Mouse (Mus musculus): Measurements from ENCODE around the gene Ggnbp2. TPM values are rescaled to one million over a fixed set of nuclear protein-coding genes. Genes with fewer than 3 reads are reported as not detected.

Ggnbp2 gene
- polyA plus RNA-seq, 1 experiment from 2014 or later = 71.9 TPM

GRCm38 (mm10) chr11:84804373-84804772 lies 66.2 kb downstream of the Ggnbp2 start:
- Histone ChIP-seq H3K27me3 (ENCODE audit: control insufficient read depth, insufficient read depth, low read length) (no peaks in the 10 kb centered on the region), H3K9me3 (ENCODE audit: control insufficient read depth, low read length) (no peaks in the 10 kb centered on the region), H3K27ac (replicated peaks; ENCODE audit: low read depth, low read length) (no peak overlapping the region), H3K4me1 (ENCODE audit: control insufficient read depth, insufficient read depth, low read length) (no peaks in the 10 kb centered on the region), H3K4me3 (replicated peaks; ENCODE audit: low read depth, low read length) (no peak overlapping the region), H3K4me2 (ENCODE audit: low read length) (no peak overlapping the region), H3K36me3 (ENCODE audit: control insufficient read depth, insufficient read depth, low read length) (no peaks in the 10 kb centered on the region), H3K9ac (replicated peaks; ENCODE audit: low read length) (no peak overlapping the region)
- WGBS = 96% methylated on average over 4 of the region's 4 CpGs
- ATAC-seq (ENCODE audit: low FRiP score, low TSS enrichment) (no peak), DNase-seq (no peak)

- Histone ChIP-seq H3K27me3 (ENCODE audit: control insufficient read depth, insufficient read depth, low read length) (no peaks in the 10 kb centered on the region), H3K36me3 (ENCODE audit: control insufficient read depth, insufficient read depth, low read length) (no peaks in the 10 kb centered on the region), H3K4me1 (ENCODE audit: control insufficient read depth, insufficient read depth, low read length) (peaks cover 17% of the 10 kb centered on the region; the same call in 1 of the 2 replicates), H3K9me3 (ENCODE audit: control insufficient read depth, low read length) (no peaks in the 10 kb centered on the region), H3K9ac (replicated peaks; ENCODE audit: low read length) (no peak overlapping the region), H3K27ac (replicated peaks; ENCODE audit: low read depth, low read length) (no peak overlapping the region), H3K4me2 (ENCODE audit: low read length) (no peak overlapping the region), H3K4me3 (replicated peaks; ENCODE audit: low read depth, low read length) (no peak overlapping the region)
- 19% methylated on average over 21 of the region's 21 CpGs for WGBS
- ATAC-seq (ENCODE audit: low FRiP score, low TSS enrichment) (peak; percentile 31; the same call in 1 of the 2 replicates), DNase-seq (peak; percentile 94)
Observed at GRCm38 (mm10) chr11:84797627-84798353, 72.8 kb downstream of the Ggnbp2 start.

- ATAC-seq (ENCODE audit: low FRiP score, low TSS enrichment) (no peak), DNase-seq (peak; percentile 60)
- H3K27ac ChIP-seq (replicated peaks; ENCODE audit: low read depth, low read length) = no peak overlapping the region
- H3K9me3 ChIP-seq (ENCODE audit: control insufficient read depth, low read length) = no peaks in the 10 kb centered on the region
- H3K4me3 ChIP-seq (replicated peaks; ENCODE audit: low read depth, low read length) = no peak overlapping the region
- 25% methylated on average over 10 of the region's 10 CpGs for WGBS
- H3K27me3 ChIP-seq (ENCODE audit: control insufficient read depth, insufficient read depth, low read length) = no peaks in the 10 kb centered on the region
- peaks cover 17% of the 10 kb centered on the region; the same call in 1 of the 2 replicates for H3K4me1 ChIP-seq (ENCODE audit: control insufficient read depth, insufficient read depth, low read length)
- H3K9ac ChIP-seq (replicated peaks; ENCODE audit: low read length) = no peak overlapping the region
- H3K4me2 ChIP-seq (ENCODE audit: low read length) = no peak overlapping the region
- no peaks in the 10 kb centered on the region for H3K36me3 ChIP-seq (ENCODE audit: control insufficient read depth, insufficient read depth, low read length)
Observed at GRCm38 (mm10) chr11:84797026-84797425, 73.6 kb downstream of the Ggnbp2 start.

- DNase-seq (peak; percentile 94), ATAC-seq (ENCODE audit: low FRiP score, low TSS enrichment) (peak; percentile 85; the same call in 1 of the 2 replicates)
- H3K4me3 ChIP-seq (replicated peaks; ENCODE audit: low read depth, low read length) = peak overlapping the region; percentile 13; the same call in 1 of the 2 replicates
- H3K9ac ChIP-seq (replicated peaks; ENCODE audit: low read length) = peak overlapping the region; percentile 38; the same call in 1 of the 2 replicates
- no peaks in the 10 kb centered on the region for H3K36me3 ChIP-seq (ENCODE audit: control insufficient read depth, insufficient read depth, low read length)
- peak overlapping the region; percentile 47 for H3K4me2 ChIP-seq (ENCODE audit: low read length)
- H3K4me1 ChIP-seq (ENCODE audit: control insufficient read depth, insufficient read depth, low read length) = peaks cover 17% of the 10 kb centered on the region; the same call in 1 of the 2 replicates
- no peaks in the 10 kb centered on the region for H3K27me3 ChIP-seq (ENCODE audit: control insufficient read depth, insufficient read depth, low read length)
- H3K9me3 ChIP-seq (ENCODE audit: control insufficient read depth, low read length) = no peaks in the 10 kb centered on the region
- 7% methylated on average over 17 of the region's 17 CpGs for WGBS
- H3K27ac ChIP-seq (replicated peaks; ENCODE audit: low read depth, low read length) = peak overlapping the region; percentile 57
Observed at GRCm38 (mm10) chr11:84794496-84795113, 76.0 kb downstream of the Ggnbp2 start.

- ATAC-seq (ENCODE audit: low FRiP score, low TSS enrichment) = no peak
- Histone ChIP-seq H3K27ac (replicated peaks; ENCODE audit: low read depth, low read length) (no peak overlapping the region), H3K27me3 (ENCODE audit: control insufficient read depth, insufficient read depth, low read length) (no peaks in the 10 kb centered on the region)
Observed at GRCm38 (mm10) chr11:84793545-84793944, 77.1 kb downstream of the Ggnbp2 start.

GRCm38 (mm10) chr11:84790383-84790782 lies 80.2 kb downstream of the Ggnbp2 start:
- ATAC-seq (ENCODE audit: low FRiP score, low TSS enrichment) = no peak

More at GRCm38 (mm10) chr11:84793545-84793944, 77.1 kb downstream of the Ggnbp2 start:
- H3K4me2 ChIP-seq (ENCODE audit: low read length) = no peak overlapping the region
- H3K9me3 ChIP-seq (ENCODE audit: control insufficient read depth, low read length) = no peaks in the 10 kb centered on the region
- no peak overlapping the region for H3K9ac ChIP-seq (replicated peaks; ENCODE audit: low read length)
- no peak overlapping the region for H3K4me3 ChIP-seq (replicated peaks; ENCODE audit: low read depth, low read length)
- peaks cover 18% of the 10 kb centered on the region; the same call in 1 of the 2 replicates for H3K4me1 ChIP-seq (ENCODE audit: control insufficient read depth, insufficient read depth, low read length)
- H3K36me3 ChIP-seq (ENCODE audit: control insufficient read depth, insufficient read depth, low read length) = no peaks in the 10 kb centered on the region
- no peak for DNase-seq

More at GRCm38 (mm10) chr11:84790383-84790782, 80.2 kb downstream of the Ggnbp2 start:
- H3K4me1 ChIP-seq (ENCODE audit: control insufficient read depth, insufficient read depth, low read length) = peaks cover 13% of the 10 kb centered on the region; the same call in 1 of the 2 replicates
- WGBS = 49% methylated on average over 6 of the region's 6 CpGs
- H3K36me3 ChIP-seq (ENCODE audit: control insufficient read depth, insufficient read depth, low read length) = no peaks in the 10 kb centered on the region
- H3K27ac ChIP-seq (replicated peaks; ENCODE audit: low read depth, low read length) = no peak overlapping the region
- H3K27me3 ChIP-seq (ENCODE audit: control insufficient read depth, insufficient read depth, low read length) = no peaks in the 10 kb centered on the region
- no peak overlapping the region for H3K4me2 ChIP-seq (ENCODE audit: low read length)
- H3K9me3 ChIP-seq (ENCODE audit: control insufficient read depth, low read length) = no peaks in the 10 kb centered on the region
- no peak overlapping the region for H3K4me3 ChIP-seq (replicated peaks; ENCODE audit: low read depth, low read length)
- H3K9ac ChIP-seq (replicated peaks; ENCODE audit: low read length) = no peak overlapping the region
- no peak for DNase-seq

Small RNA genes lying within 50 kb of the gene (microRNA-seq; reads per million reads assigned to microRNA genes)
- not detected for gene Gm23564

Other genes starting within 250 kb of the Ggnbp2 start
- 8.5 and 11.9 TPM in 2 replicates for gene Mrm1, start 51.3 kb downstream of the Ggnbp2 start, polyA plus RNA-seq (2014; fragmentation: Nextera tagmentation; extraction: Ambion mirVana)
- 5.8 and 6.7 TPM in 2 replicates for gene Dhrs11, start 41.8 kb downstream of the Ggnbp2 start, polyA plus RNA-seq (2014; fragmentation: Nextera tagmentation; extraction: Ambion mirVana)
- gene Myo19, start 9.3 kb upstream of the Ggnbp2 start, polyA plus RNA-seq (2014; fragmentation: Nextera tagmentation; extraction: Ambion mirVana) = 5.4 and 6.2 TPM in 2 replicates
- 3.4 and 4.1 TPM in 2 replicates for gene Pigw, start 9.5 kb upstream of the Ggnbp2 start, polyA plus RNA-seq (2014; fragmentation: Nextera tagmentation; extraction: Ambion mirVana)
- gene Znhit3, start 45.5 kb upstream of the Ggnbp2 start, polyA plus RNA-seq (2014; fragmentation: Nextera tagmentation; extraction: Ambion mirVana) = 61.7 and 65.1 TPM in 2 replicates
- gene Car4, start 87.0 kb upstream of the Ggnbp2 start, polyA plus RNA-seq (2014; fragmentation: Nextera tagmentation; extraction: Ambion mirVana) = 3.3 and 5.2 TPM in 2 replicates